Mouse (Mus musculus) neural tube, embryonic 15.5 days (tissue): ENCODE measurements at regions not wholly inside any gene's neighbourhood (a gene's known extent, or its start where the extent isn't known, plus 50 kb on each side); places are given as distances from the start of the nearest gene placed in this dataset.

Experiments
- ATAC-seq: fragments of 200-750 bp; cut with Nextera tagmentation; 2 replicates; pipeline ENCODE4 v1.8.0; 2017; ENCODE audit warnings: mild to moderate bottlenecking, moderate TSS enrichment, moderate library complexity; ENCODE audit not compliant: low FRiP score
- H3K27ac ChIP-seq: fragments of 300-500 bp; sonication (generic); replicated peaks from 2 replicates; pipeline ENCODE4 v1.5.1; 2015; ENCODE audit warnings: mild to moderate bottlenecking, inconsistent platforms
- H3K27me3 ChIP-seq: fragments of 300-500 bp; sonication (generic); replicated peaks from 2 replicates; pipeline ENCODE4 v1.6.1; 2015; ENCODE audit warnings: inconsistent platforms
- H3K36me3 ChIP-seq: fragments of 300-500 bp; sonication (generic); 2 replicates; pipeline ENCODE4 v1.6.1; 2015; ENCODE audit warnings: inconsistent platforms
- H3K4me1 ChIP-seq: fragments of 300-500 bp; sonication (generic); 2 replicates; pipeline ENCODE4 v1.6.1; 2015; ENCODE audit warnings: inconsistent platforms
- H3K4me2 ChIP-seq: fragments of 300-500 bp; sonication (generic); 2 replicates; pipeline ENCODE4 v1.6.1; 2015; ENCODE audit warnings: inconsistent platforms, mild to moderate bottlenecking, moderate library complexity
- H3K4me3 ChIP-seq: fragments of 300-500 bp; sonication (generic); replicated peaks from 2 replicates; pipeline ENCODE4 v1.5.1; 2015; ENCODE audit warnings: mild to moderate bottlenecking, inconsistent platforms
- H3K9ac ChIP-seq: fragments of 300-500 bp; sonication (generic); replicated peaks from 2 replicates; pipeline ENCODE4 v1.6.1; 2015; ENCODE audit warnings: mild to moderate bottlenecking, inconsistent platforms
- H3K9me3 ChIP-seq: fragments of 300-500 bp; sonication (generic); replicated peaks from 2 replicates; pipeline ENCODE4 v1.6.1; 2016; ENCODE audit warnings: inconsistent platforms
- WGBS: fragments of 180-500 bp; shearing (Covaris S2); methylation state at CpG from one replicate; pipeline ENCODE4 v1.1.7; 2015; ENCODE audit warnings: mixed read lengths; 5-methylcytosine and 5-hydroxymethylcytosine counted together

- no peaks in the 10 kb centered on the region for H3K36me3 ChIP-seq
- no peaks in the 10 kb centered on the region for H3K27me3 ChIP-seq
- H3K4me1 ChIP-seq, result peaks cover 12% of the 10 kb centered on the region
- H3K4me2 ChIP-seq, result no peak overlapping the region
- no peak for ATAC-seq
- no peak overlapping the region for H3K27ac ChIP-seq
- H3K9me3 ChIP-seq, result no peaks in the 10 kb centered on the region
- WGBS, result 58% methylated on average over 1 of the region's 1 CpGs
- H3K4me3 ChIP-seq, result no peak overlapping the region
- H3K9ac ChIP-seq, result no peak overlapping the region
Measured at GRCm38 (mm10) chr14:24757302-24757701, 270.4 kb downstream of the Rps24 start.

- no peak overlapping the region for H3K4me3 ChIP-seq
- no peak overlapping the region for H3K4me2 ChIP-seq
- peaks cover 17% of the 10 kb centered on the region for H3K4me1 ChIP-seq
- H3K27ac ChIP-seq, result no peak overlapping the region
- H3K27me3 ChIP-seq, result no peaks in the 10 kb centered on the region
- H3K9me3 ChIP-seq, result no peaks in the 10 kb centered on the region
- 76% methylated on average over 1 of the region's 1 CpGs for WGBS
- ATAC-seq, result no peak
- no peak overlapping the region for H3K9ac ChIP-seq
- no peaks in the 10 kb centered on the region for H3K36me3 ChIP-seq
Measured at GRCm38 (mm10) chr14:24757843-24758242, 270.9 kb downstream of the Rps24 start.

- H3K27ac ChIP-seq, result no peak overlapping the region
Measured at GRCm38 (mm10) chr14:24760926-24761325, 274.0 kb downstream of the Rps24 start.

GRCm38 (mm10) chr14:24762468-24763274 lies 275.7 kb downstream of the Rps24 start:
- no peak overlapping the region for H3K4me3 ChIP-seq
- H3K36me3 ChIP-seq, result no peaks in the 10 kb centered on the region
- no peak overlapping the region for H3K4me2 ChIP-seq
- H3K27me3 ChIP-seq, result no peaks in the 10 kb centered on the region
- WGBS, result 15% methylated on average over 7 of the region's 7 CpGs
- peak; percentile 65; the same call in 1 of the 2 replicates for ATAC-seq
- H3K9me3 ChIP-seq, result no peaks in the 10 kb centered on the region
- no peak overlapping the region for H3K9ac ChIP-seq
- peak overlapping the region; percentile 78 for H3K27ac ChIP-seq
- peaks cover 44% of the 10 kb centered on the region for H3K4me1 ChIP-seq

More at GRCm38 (mm10) chr14:24760926-24761325, 274.0 kb downstream of the Rps24 start:
- H3K9me3 ChIP-seq, result no peaks in the 10 kb centered on the region
- no peaks in the 10 kb centered on the region for H3K27me3 ChIP-seq
- peaks cover 41% of the 10 kb centered on the region for H3K4me1 ChIP-seq
- no peaks in the 10 kb centered on the region for H3K36me3 ChIP-seq
- no peak for ATAC-seq
- no peak overlapping the region for H3K9ac ChIP-seq
- H3K4me3 ChIP-seq, result no peak overlapping the region
- H3K4me2 ChIP-seq, result no peak overlapping the region
- 74% methylated on average over 1 of the region's 1 CpGs for WGBS

GRCm38 (mm10) chr14:24763275-24763812 lies 276.4 kb downstream of the Rps24 start:
- WGBS, result 40% methylated on average over 9 of the region's 9 CpGs
- H3K27me3 ChIP-seq, result no peaks in the 10 kb centered on the region
- no peaks in the 10 kb centered on the region for H3K9me3 ChIP-seq
- peaks cover 44% of the 10 kb centered on the region for H3K4me1 ChIP-seq
- no peaks in the 10 kb centered on the region for H3K36me3 ChIP-seq
- ATAC-seq, result peak; percentile 48
- no peak overlapping the region for H3K4me3 ChIP-seq
- H3K27ac ChIP-seq, result peak overlapping the region; percentile 72
- no peak overlapping the region for H3K4me2 ChIP-seq
- no peak overlapping the region for H3K9ac ChIP-seq

GRCm38 (mm10) chr14:24763845-24764244 lies 276.9 kb downstream of the Rps24 start:
- no peak overlapping the region for H3K9ac ChIP-seq
- H3K27ac ChIP-seq, result peak overlapping the region; percentile 72
- 39% methylated on average over 7 of the region's 7 CpGs for WGBS
- peaks cover 41% of the 10 kb centered on the region for H3K4me1 ChIP-seq
- H3K36me3 ChIP-seq, result no peaks in the 10 kb centered on the region
- no peak overlapping the region for H3K4me3 ChIP-seq
- H3K9me3 ChIP-seq, result no peaks in the 10 kb centered on the region
- no peak overlapping the region for H3K4me2 ChIP-seq
- no peaks in the 10 kb centered on the region for H3K27me3 ChIP-seq
- peak; percentile 23; the same call in 1 of the 2 replicates for ATAC-seq

GRCm38 (mm10) chr14:24766260-24766659 lies 279.3 kb downstream of the Rps24 start:
- WGBS, result 96% methylated on average over 3 of the region's 3 CpGs
- no peak for ATAC-seq
- no peaks in the 10 kb centered on the region for H3K27me3 ChIP-seq
- no peaks in the 10 kb centered on the region for H3K9me3 ChIP-seq
- no peak overlapping the region for H3K4me3 ChIP-seq
- H3K36me3 ChIP-seq, result no peaks in the 10 kb centered on the region
- no peak overlapping the region for H3K4me2 ChIP-seq
- H3K27ac ChIP-seq, result no peak overlapping the region; the same call in 1 of the 2 replicates
- H3K4me1 ChIP-seq, result peaks cover 54% of the 10 kb centered on the region
- H3K9ac ChIP-seq, result no peak overlapping the region

GRCm38 (mm10) chr14:24766690-24767089 lies 279.8 kb downstream of the Rps24 start:
- H3K27ac ChIP-seq, result no peak overlapping the region
- no peak overlapping the region for H3K4me3 ChIP-seq
- no peak overlapping the region for H3K9ac ChIP-seq
- WGBS, result 80% methylated on average over 2 of the region's 2 CpGs
- no peak overlapping the region for H3K4me2 ChIP-seq
- ATAC-seq, result no peak
- no peaks in the 10 kb centered on the region for H3K9me3 ChIP-seq
- no peaks in the 10 kb centered on the region for H3K27me3 ChIP-seq
- peaks cover 56% of the 10 kb centered on the region for H3K4me1 ChIP-seq
- H3K36me3 ChIP-seq, result no peaks in the 10 kb centered on the region

- WGBS, result 81% methylated on average over 5 of the region's 5 CpGs
Measured at GRCm38 (mm10) chr14:24767316-24767715, 280.4 kb downstream of the Rps24 start.

GRCm38 (mm10) chr14:24767964-24768363 lies 281.0 kb downstream of the Rps24 start:
- H3K9ac ChIP-seq, result no peak overlapping the region
- H3K4me1 ChIP-seq, result peaks cover 50% of the 10 kb centered on the region
- ATAC-seq, result no peak
- no peaks in the 10 kb centered on the region for H3K27me3 ChIP-seq
- H3K36me3 ChIP-seq, result no peaks in the 10 kb centered on the region
- 85% methylated on average over 5 of the region's 5 CpGs for WGBS
- H3K4me2 ChIP-seq, result no peak overlapping the region
- no peak overlapping the region for H3K4me3 ChIP-seq
- H3K27ac ChIP-seq, result no peak overlapping the region
- H3K9me3 ChIP-seq, result no peaks in the 10 kb centered on the region

More at GRCm38 (mm10) chr14:24767316-24767715, 280.4 kb downstream of the Rps24 start:
- Histone ChIP-seq H3K36me3 (no peaks in the 10 kb centered on the region), H3K4me1 (peaks cover 56% of the 10 kb centered on the region), H3K9me3 (no peaks in the 10 kb centered on the region), H3K27ac (no peak overlapping the region), H3K27me3 (no peaks in the 10 kb centered on the region), H3K4me2 (no peak overlapping the region), H3K4me3 (no peak overlapping the region), H3K9ac (no peak overlapping the region)
- no peak for ATAC-seq

GRCm38 (mm10) chr14:24769451-24769850 lies 282.5 kb downstream of the Rps24 start:
- H3K9ac ChIP-seq, result no peak overlapping the region
- H3K27me3 ChIP-seq, result no peaks in the 10 kb centered on the region
- no peak overlapping the region for H3K27ac ChIP-seq
- peaks cover 36% of the 10 kb centered on the region for H3K4me1 ChIP-seq
- no peak for ATAC-seq
- no peak overlapping the region for H3K4me3 ChIP-seq
- H3K36me3 ChIP-seq, result no peaks in the 10 kb centered on the region
- whole genome bisulfite sequencing, result 64% methylated on average over 3 of the region's 3 CpGs
- no peak overlapping the region for H3K4me2 ChIP-seq
- no peaks in the 10 kb centered on the region for H3K9me3 ChIP-seq
